Mouse (Mus musculus) myocyte (in vitro differentiated cells): Measurements from ENCODE around the gene Lnx2.

Source experiments
- CEBPB ChIP-seq: IDR thresholded peaks from 2 replicates; pipeline ENCODE4 v1.6.1; 2011; ENCODE audit warnings: mild to moderate bottlenecking, moderate library complexity; ENCODE audit not compliant: poor library complexity, insufficient read depth, severe bottlenecking
- E2F4 ChIP-seq: IDR thresholded peaks from one replicate; pipeline ENCODE4 v1.6.1; 2011; ENCODE audit warnings: mild to moderate bottlenecking, control low read depth, moderate library complexity; ENCODE audit not compliant: insufficient read depth
- MAX ChIP-seq: IDR thresholded peaks from one replicate; pipeline ENCODE4 v1.6.1; 2011; ENCODE audit warnings: low read depth, mild to moderate bottlenecking, control low read depth
- MYOD1 ChIP-seq, 3 experiments: IDR thresholded peaks; one replicate each; pipeline ENCODE4 v1.6.1; 2011; ENCODE audit warnings: control low read depth in 2 of 3, low read depth in 2 of 3, mild to moderate bottlenecking in 2 of 3, moderate library complexity in 1 of 3; ENCODE audit not compliant: insufficient read length in 2 of 3, control insufficient read depth in 1 of 3
- POLR2A ChIP-seq: IDR thresholded peaks from one replicate; pipeline ENCODE4 v1.6.1; 2011; ENCODE audit warnings: low read depth, mild to moderate bottlenecking, control low read depth, moderate library complexity; ENCODE audit not compliant: insufficient read length
- POLR2AphosphoS2 ChIP-seq: IDR thresholded peaks from one replicate; pipeline ENCODE4 v1.6.1; 2011; ENCODE audit warnings: low read depth, control low read depth; ENCODE audit not compliant: insufficient read length
- REST ChIP-seq: IDR thresholded peaks from one replicate; pipeline ENCODE4 v1.6.1; 2011; ENCODE audit warnings: mild to moderate bottlenecking, control low read depth, moderate library complexity; ENCODE audit not compliant: insufficient read depth, insufficient read length
- TCF12 ChIP-seq: IDR thresholded peaks from one replicate; pipeline ENCODE4 v1.6.1; 2011; ENCODE audit warnings: mild to moderate bottlenecking, control low read depth; ENCODE audit not compliant: poor library complexity, insufficient read depth, severe bottlenecking
- TCF3 ChIP-seq: IDR thresholded peaks from one replicate; pipeline ENCODE4 v1.6.1; 2011; ENCODE audit warnings: low read depth, control low read depth; ENCODE audit not compliant: insufficient read length
- USF1 ChIP-seq: IDR thresholded peaks from one replicate; pipeline ENCODE4 v1.6.1; 2011; ENCODE audit warnings: low read depth, mild to moderate bottlenecking, control low read depth, moderate library complexity

DNA sequence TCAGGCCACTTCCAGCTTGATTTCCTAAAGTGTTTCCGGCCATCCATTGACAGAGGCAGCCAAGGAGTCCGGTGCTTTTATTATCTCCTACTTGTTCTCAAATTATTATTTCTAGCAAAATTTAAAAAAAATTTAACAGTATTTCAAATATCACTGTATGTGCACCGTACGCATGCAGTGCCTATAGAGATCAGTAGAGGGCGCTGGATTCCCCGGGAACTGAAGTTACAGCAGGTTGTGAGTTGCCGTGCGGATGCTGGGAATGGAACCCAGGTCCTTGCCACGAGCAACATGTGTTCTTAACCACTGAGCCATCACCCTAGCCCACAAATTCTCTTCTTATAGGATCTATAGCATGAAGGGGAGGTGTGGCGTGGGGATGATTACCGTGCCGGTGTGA is 77.6 kb downstream of the Lnx2 start:
- TF ChIP-seq POLR2A (no peak), E2F4 (no peak), USF1 (no peak), TCF12 (no peak), MAX (no peak), POLR2AphosphoS2 (no peak), TCF3 (no peak), REST (no peak), MYOD1 (IDR thresholded peaks at IDR 0.05; ENCODE audit: control insufficient read depth in 1 of 3, insufficient read length in 2 of 3, low read depth in 2 of 3) (no peak), CEBPB (no peak)
